ENCODE assay signal across 7 mouse cellular contexts in genomic region chr3:66650076-66650748, GRCm38 (mm10).
DNase-seq lines count a peak whose midpoint lies in the region; ATAC-seq and TF ChIP-seq lines count a peak whose summit lies in the region.

No protein-coding gene starts in this region.

- no peaks in the 10 kb centered on the region for H3K9me3 ChIP-seq in hindbrain, embryonic 16.5 days (ENCODE audit: control insufficient read depth, low read length)
- H3K9me3 ChIP-seq in limb, embryonic 15.5 days, result no peaks in the 10 kb centered on the region

- no peak overlapping the region for H3K4me3 ChIP-seq in left cerebral cortex, adult 2 months
- H3K4me3 ChIP-seq in hindbrain, embryonic 16.5 days (ENCODE audit: low read length), result no peak overlapping the region
- H3K4me3 ChIP-seq in limb, embryonic 15.5 days, result peak overlapping the region; percentile 26

- WGBS in hindbrain, embryonic 16.5 days, result 70% methylated on average over 15 of the region's 15 CpGs
- WGBS in limb, embryonic 15.5 days, result 25% methylated on average over 15 of the region's 15 CpGs

- no peak for TF ChIP-seq CTCF in left cerebral cortex, adult 2 months (IDR thresholded peaks at IDR 0.05)

- peak; percentile 33 for ATAC-seq in common myeloid progenitor, adult 5-6 weeks (replicated peaks; ENCODE audit: low read depth, poor library complexity, severe bottlenecking)
- ATAC-seq in hindbrain, embryonic 16.5 days, result peak; percentile 88
- ATAC-seq in limb, embryonic 15.5 days (ENCODE audit: insufficient number of reproducible peaks, low FRiP score, low TSS enrichment, low read depth), result peak; percentile 84

- 0 out of 2 replicates have a peak, but pooled peaks cover 2% of the 10 kb centered on the region for H3K4me1 ChIP-seq in hindbrain, embryonic 16.5 days (ENCODE audit: control insufficient read depth, insufficient read depth, low read depth, low read length)
- peaks cover 12% of the 10 kb centered on the region for H3K4me1 ChIP-seq in limb, embryonic 15.5 days

- no peaks in the 10 kb centered on the region for H3K36me3 ChIP-seq in hindbrain, embryonic 16.5 days (ENCODE audit: control insufficient read depth, insufficient read depth, low read length)
- H3K36me3 ChIP-seq in limb, embryonic 15.5 days, result no peaks in the 10 kb centered on the region

- H3K4me2 ChIP-seq in hindbrain, embryonic 16.5 days (ENCODE audit: low read length), result peak overlapping the region; percentile 39; the same call in 1 of the 2 replicates
- peak overlapping the region; percentile 36 for H3K4me2 ChIP-seq in limb, embryonic 15.5 days

- H3K27ac ChIP-seq in left cerebral cortex, adult 2 months, result no peak overlapping the region
- no peak overlapping the region for H3K27ac ChIP-seq in hindbrain, embryonic 16.5 days (ENCODE audit: low read depth, low read length)
- peak overlapping the region; percentile 76 for H3K27ac ChIP-seq in limb, embryonic 15.5 days

- peak; percentile 17 to 18 for DNase-seq in left cerebral cortex, adult 2 months (ENCODE audit: extremely low spot score in 1 of 2, low spot score in 2 of 2)
- no peak for DNase-seq in left cerebral cortex, adult 11 months (ENCODE audit: low spot score)
- peak; percentile 16 for DNase-seq in cerebellum, adult 11 months
- DNase-seq in B cell, adult 2 months, result no peak

- no peaks in the 10 kb centered on the region for H3K27me3 ChIP-seq in hindbrain, embryonic 16.5 days (replicated peaks; ENCODE audit: control insufficient read depth, insufficient read depth, low read length)
- H3K27me3 ChIP-seq in limb, embryonic 15.5 days, result no peaks in the 10 kb centered on the region

- intact Hi-C loops in left cerebral cortex, adult 2 months (cut with DNase I), result no loop called here

- H3K9ac ChIP-seq in hindbrain, embryonic 16.5 days (ENCODE audit: low read depth, low read length), result no peak overlapping the region
- H3K9ac ChIP-seq in limb, embryonic 15.5 days, result no peak overlapping the region

Comparison
In these comparisons a context has a peak if more than half of its experiments do, and no peak if none do; other contexts are left out.
1. DNase-seq: peak in left cerebral cortex, adult 2 months (2 of 2) and cerebellum, adult 11 months (single experiment); none in left cerebral cortex, adult 11 months (single experiment) and B cell, adult 2 months (0 of 2).
2. ATAC-seq: peak in every context shown above with its lines; median percentile 88 in hindbrain, embryonic 16.5 days; 84 in limb, embryonic 15.5 days; 33 in common myeloid progenitor, adult 5-6 weeks.